Mouse (Mus musculus) frontal cortex, postnatal 14 days (tissue): Measurements from ENCODE around the gene Ccdc103.

Source experiments
- DNase-seq, 2 experiments: peaks; one replicate each; pipeline ENCODE4 v3.0.0; 2022; ENCODE audit warnings: low spot score in 2 of 2

The Ccdc103 gene

DNA sequence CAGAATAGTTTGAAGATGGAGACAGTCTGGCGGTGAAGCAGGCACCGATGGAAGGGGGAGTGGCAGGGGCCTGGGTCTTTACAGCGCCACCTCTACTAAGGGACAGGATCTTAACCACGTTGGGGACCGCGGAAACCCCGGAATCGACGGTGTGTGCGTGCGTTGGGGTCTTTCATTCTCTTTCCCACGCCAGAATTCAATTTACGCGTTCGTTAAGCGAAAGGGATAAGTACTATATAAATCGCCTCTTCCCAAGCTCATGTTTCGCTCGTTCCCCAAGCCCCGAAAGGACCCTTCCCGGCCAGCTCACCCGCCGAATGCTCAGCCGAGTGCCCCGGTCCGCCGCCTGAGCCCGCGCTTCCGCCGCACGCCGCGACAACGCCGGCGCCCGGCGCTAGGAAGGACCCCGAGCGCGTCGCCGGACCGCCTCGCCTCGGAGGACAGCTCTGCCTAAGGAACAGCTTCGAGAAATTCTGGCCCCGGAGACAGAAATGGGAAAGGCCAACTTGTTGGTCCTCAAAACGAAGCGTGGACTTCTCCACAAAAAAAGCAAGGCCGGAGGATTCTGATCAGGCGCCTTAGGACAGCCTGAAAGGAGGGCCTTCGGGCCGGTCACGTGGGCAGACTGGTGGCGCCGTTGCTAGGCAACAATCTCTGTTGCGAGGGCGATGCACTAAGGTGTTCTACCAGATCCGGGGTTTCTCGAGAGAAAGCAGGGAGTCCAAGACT, at the start of gene Ccdc103, which contains the start of gene Eftud2:
Gene Ccdc103, plus strand, starts transcription at position 620 of the 729 bp plus-strand sequence.
Gene Eftud2, minus strand, starts transcription at position 401 of the 729 bp plus-strand sequence.
- peak; percentile 90 to 92 for DNase-seq

DNA sequence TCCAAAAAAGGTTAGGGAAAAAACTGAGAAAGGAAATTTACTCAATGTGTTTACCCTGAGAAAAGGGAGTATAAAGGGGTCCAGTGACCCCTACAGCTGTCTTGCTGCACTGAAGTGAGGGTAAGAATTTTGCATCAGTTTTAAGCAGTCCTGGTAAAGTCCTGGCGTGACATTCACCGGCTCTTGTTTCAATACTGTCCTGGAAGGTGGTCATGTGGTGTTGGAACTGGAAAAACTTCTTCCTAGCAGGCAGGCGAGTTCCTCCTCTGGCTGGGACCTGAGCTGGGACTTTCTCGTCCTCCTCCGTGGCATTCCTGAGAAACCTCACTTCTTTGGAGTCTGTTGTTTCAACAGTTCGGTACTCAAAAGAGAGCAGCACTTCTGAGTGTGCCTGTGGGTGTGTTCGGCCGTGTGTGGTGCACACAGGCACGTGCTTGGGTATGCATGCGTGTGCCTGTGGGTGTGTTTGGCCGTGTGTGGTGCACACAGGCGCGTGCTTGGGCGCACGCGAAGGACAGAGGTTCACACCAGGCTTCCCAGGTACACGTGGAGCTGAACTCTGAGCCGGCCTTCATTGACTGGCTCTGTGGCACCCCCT, 48.2 kb upstream of the Ccdc103 start:
- no peak for DNase-seq

DNA sequence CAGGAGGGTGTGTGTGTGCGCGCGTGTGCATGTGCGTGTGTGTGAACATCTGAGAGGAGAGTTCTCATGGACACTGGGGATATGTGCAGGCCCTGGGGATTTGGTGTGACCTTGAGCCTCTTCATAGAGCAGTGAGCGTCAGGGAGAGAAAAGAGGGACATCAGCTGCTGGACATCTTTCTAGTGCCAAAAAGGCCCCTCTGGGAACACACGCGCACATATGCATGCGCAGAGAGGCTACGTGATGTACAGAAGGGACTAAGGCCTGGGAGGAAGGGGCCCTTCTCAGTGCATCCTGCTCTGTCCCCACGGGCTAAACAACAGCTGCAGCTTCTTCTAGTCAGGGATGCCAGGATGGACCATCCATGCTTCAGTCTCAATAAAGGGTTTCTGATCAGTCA, 46.8 kb upstream of the Ccdc103 start:
- no peak for DNase-seq

DNA sequence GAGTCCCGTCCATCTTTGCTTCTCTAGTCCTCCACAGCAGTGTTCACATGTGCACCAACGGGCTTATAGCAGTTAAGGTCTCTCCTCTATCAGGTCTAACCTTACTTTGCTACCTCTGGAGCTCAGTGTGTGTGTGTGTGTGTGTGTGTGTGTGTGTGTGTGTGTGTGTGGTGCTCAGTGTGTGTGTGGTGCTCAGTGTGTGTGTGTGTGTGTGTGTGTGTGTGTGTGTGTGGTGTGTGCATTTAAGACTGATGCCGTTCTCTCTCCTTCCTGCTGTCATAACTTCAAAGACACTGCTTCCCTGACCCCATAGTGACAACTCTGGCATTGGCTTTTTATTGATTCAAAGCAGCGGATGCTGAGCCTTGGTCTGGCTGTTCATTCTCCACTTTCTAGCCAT, 45.5 kb upstream of the Ccdc103 start, which contains the start of gene Higd1b:
Gene Higd1b, plus strand, starts transcription at position 301 of the 400 bp plus-strand sequence.
- DNase-seq: no peak

DNA sequence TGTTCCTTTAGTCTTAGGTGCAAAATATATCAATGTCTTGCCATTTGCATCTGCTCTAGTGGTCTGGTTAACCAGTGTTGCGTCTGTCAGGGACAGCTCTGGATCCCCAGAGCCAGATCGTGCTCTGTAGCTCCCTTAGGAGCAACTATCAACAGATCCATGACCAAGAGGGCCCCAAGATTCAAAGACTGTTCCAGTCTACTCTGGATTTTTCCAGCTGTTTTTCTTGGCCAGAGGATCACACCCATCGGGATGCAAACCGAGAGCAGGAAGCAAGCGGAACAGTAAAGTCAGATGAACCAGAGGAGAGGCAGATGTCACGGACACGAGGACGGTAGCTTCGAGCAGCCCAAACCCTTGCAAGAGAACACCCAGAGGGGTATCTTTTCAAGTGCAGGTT, 44.9 kb upstream of the Ccdc103 start:
- no peak for DNase-seq

DNA sequence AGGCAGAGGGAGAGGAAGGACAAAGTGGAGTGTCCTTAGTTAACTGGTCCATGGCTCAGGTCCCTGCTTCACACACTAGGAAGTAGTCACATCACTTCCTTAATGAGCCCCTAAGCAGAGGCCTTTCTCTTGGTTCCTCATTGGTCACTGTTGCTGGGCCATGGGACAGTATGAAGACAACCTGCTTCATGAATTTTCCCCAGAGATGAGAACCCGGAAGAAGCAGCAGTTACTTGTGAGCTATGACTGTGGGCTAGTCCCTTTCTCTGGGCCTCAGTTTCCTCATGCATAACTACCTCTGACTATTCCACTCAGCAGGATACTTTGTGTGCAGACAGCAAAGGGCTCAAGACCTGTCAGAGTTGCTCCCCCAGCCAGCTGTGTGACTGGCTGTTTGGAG, 43.6 kb upstream of the Ccdc103 start:
- DNase-seq: no peak

DNA sequence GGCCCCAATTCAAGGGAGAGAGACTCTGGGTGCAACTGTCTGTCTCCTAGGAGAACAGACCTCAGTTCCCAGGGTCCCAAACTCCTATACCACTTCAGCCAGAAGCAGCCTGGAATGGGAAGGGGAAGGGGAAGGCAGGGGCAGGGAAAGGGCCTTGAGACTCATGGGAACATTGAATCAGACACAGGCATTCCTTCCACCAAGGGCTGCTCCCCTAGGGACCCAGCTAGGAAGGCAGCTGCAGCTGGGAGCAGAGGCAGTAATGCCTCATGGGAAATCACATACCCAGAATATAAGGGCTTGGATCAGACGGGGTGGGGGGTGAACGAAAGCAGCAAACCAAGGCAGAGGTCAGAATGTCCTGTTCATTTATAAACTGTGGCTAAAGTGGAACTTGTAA, 42.9 kb upstream of the Ccdc103 start:
- no peak for DNase-seq

DNA sequence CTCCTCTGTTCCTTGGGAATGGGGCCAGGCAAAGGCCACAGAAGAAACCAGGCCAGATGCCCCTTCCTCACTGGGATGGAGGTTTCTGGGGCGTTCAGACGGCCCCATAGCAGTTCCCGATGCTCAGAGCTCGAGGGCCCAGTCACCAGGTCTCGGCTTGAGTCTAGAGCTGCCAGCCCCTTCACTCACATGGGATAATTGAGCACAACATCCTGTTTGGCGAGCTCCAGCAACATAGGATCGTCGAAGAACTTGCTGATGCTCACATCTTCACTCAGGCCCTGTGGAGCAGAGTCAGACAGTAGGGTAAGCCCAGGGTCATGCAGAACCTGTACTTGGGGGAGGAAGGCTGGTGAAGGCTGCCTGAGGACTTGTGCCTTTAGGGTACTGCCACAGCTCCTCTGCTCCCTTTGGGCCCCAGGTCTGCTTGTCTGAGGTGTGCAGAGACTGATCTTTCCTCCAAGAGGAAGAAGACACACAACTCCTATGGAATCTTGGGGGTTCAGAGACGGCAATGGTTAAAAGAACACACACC, 42.3 kb upstream of the Ccdc103 start:
- DNase-seq: no peak

DNA sequence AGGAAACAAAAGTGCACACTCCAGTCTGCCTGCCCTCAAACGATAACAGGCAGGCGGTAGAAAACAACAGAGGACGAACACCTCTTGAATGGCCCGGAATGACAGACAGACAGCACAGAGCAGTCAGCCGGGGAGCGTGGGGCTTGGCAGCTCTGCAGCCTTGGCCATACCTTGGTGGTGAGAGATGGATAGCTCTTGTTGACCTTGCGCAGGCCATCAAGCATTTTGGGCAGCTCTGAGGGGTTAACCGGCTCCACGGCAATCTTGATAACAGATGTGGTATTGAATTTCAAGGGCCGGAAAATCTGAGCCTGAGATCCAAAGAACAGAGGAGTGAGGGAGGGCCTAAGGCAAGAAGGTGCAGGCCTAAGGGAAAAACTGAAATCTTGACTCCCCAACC, 35.1 kb upstream of the Ccdc103 start:
- no peak for DNase-seq

DNA sequence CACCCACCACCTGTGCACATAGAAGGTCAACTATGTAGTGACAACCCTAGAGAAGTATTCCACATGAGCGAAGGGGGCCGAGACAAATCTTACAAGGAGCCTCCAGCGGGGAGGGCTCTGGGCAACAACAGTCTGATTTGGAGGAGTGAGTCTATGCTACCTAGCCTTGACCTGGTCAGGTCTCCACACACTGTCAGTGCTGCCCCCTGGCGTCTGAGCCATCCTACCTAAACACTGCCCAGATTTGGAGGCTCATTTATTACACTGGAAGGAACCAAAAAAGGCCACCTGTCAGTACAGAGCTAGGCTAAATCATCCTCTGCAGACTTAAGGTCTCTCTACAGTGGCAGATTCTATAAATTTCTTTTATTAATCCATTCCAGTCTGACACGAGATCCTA, 29.1 kb upstream of the Ccdc103 start:
- DNase-seq: no peak

DNA sequence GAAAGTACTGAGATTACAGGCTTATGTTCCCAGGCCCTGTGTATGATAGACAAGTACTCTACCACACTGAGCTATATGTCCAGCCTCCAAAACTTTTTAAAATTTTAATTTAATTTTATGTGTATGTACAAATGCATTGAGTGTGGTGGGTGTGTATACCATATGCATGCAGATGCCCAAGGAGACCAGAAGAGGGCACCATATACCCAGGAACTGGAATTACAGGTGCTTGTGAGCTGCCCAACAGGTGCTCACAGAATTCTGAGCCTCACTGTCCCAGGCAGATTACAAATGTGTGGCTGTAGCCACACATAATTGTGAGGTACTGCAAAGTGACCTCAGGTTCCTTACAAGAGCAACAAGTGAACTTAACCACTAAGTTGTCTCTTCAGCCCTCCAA, 27.2 kb upstream of the Ccdc103 start:
- DNase-seq: no peak

DNA sequence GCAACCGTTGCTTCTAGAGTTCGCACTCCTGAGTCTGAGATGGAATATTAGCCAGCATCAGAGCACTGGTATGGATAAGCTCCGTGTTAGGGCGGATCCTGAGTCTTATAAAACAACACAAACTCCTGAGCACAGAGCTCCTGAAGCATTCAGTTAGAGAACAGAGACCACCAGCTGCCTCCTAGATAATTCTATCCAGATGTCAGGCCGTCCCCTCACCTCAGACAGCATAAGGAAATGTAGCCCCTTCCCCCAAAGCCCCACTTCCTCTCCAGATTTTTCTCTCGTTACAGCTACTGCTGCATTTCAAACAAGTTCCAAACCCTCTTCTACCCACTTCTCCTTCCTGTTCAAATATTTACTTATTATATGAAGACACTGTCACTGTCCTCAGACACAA, 25.1 kb upstream of the Ccdc103 start:
- DNase-seq: no peak

DNA sequence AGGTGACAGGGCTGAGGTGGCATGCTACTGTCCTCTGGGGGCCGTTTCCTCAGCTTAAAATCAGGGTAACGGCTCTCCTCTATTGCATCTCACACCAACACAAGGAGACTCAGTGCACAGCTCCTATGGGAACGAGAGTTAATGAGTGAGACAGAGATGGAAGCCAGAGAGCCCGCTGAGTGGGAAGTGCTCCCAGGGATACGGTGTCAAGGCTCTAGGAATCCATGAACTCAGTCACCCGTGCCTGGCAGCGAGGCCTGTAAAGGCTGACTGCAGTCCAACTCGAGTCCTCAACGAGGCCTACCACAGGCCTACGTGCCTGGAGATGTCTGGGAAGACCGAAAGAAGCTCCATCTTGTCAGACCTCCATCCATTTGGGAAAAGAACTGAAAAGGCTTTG, 22.1 kb upstream of the Ccdc103 start:
- DNase-seq: no peak

DNA sequence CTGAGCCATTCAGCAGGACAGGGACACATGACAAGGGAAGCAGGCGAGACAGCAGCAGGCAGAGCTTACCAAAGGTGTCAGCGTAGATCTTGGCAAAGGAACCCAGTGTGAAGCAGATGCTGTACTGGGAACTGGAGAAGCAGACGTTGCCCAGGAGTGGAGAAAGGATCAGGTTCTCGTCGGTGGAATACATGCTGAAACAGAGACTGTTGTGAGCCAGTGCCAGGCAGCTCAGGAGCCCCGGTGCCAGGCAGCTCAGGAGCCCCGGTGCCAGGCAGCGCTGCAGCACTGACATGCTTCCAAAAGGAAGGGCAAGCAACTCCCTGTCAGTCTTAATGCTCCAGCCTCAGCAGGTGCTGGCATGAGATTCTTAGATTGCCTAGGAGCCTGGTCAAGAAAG, 21.1 kb upstream of the Ccdc103 start:
- no peak for DNase-seq

DNA sequence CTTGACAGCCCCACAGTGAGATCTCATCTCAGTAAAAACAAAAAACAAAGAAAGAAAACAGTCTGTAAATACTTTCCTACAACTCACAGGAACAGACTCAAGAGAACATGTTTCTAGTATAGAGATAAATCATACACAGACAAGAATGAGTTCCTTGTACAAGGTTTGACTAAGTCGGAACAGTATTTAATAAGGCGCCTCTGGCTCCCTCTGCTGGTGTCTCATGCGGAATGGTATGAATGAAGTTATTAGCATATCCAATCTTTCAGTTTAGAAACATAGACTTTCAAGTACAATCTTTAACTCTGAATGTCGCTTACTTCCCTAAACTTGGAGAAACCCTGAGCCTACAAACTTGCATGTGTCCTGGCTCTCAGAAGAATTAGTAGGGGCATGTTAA, 16.7 kb upstream of the Ccdc103 start:
- peak in 1 of 2 experiments; percentile 64 for DNase-seq

DNA sequence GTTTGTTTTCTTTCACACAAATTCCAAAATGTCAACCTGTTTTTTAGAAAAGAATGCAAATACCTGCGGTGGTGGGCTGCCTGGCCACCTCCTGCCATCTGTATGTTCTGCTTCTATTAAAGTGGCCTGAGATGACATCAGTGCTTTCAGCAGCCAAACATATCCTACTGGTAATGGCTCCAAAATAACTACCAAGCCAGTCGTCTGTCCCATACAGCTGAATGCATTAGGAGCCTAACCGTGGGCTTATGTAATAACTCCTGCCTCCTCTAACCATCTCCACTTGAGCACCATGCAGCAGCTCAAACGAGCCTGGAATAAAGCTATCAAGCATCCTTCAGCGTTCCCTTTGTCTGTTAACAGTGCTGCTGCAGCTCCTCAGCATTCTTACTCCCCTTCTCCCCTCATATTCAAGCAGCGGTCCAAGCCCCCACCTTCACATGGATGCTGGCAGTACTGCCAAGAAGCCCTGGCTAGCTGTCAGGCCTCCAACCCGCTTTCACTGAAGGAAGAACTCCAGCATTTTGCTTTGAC, 6.1 kb upstream of the Ccdc103 start:
- DNase-seq: peak in 1 of 2 experiments; percentile 46

DNA sequence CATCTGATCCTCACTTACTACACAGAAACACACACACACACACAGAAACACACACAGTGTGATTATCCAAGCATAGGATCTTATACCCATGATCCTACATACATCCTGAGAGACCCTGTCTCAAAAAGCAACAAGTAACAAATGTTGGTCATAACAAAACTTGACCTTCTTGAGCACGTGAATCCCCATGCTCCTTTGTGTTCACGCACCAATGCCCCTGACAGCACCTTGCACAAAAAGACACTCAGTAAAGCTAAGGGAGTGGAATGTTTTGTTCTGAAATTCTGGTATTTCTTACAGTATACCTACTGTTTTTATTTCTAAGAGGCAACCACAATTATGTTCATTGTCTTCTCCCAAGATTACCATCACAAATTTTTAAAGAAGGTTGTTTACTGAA, 1.4 kb upstream of the Ccdc103 start:
- no peak for DNase-seq

DNA sequence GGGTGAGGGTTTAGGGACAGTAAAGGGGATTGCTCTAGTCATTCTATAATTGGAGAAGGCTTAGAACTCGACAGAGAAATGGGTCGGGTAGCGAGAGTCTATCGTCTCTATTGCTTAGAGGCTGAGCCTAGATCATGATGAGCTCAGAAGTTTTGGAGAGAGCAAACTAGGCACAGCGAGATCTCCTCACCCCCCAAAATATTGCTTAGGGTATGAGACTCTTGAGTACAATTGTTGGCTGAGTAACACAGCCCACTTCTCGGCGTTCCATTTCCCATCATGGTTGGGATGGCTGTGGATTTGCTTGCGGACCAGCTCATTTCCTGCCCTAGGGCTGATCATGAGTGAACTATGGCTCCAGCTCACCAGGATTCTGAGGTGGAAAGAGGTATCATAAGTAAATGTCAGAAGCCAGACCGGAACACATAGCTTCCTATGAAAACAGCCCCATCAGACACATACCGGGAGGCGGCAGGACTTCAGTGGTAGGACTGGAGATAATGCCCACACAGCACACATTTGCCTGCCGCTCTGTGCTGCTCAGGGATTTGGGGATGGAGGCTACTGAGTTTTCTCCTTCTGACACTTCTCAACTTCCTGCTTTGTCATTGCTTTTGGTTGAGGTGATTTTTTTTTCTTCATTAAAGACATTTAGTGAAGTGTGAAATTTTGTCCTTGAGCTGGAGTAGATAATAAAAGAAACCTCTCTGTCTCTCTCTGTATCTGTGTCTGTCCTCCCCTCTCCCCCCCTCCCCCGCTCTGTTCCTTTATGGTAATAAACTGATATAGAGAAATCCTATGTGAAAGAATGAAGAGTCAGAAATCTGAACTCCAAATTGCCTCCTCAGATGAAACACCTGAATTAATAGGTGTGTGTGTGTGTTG, 552 bp downstream of the Ccdc103 start:
- no peak for DNase-seq

DNA sequence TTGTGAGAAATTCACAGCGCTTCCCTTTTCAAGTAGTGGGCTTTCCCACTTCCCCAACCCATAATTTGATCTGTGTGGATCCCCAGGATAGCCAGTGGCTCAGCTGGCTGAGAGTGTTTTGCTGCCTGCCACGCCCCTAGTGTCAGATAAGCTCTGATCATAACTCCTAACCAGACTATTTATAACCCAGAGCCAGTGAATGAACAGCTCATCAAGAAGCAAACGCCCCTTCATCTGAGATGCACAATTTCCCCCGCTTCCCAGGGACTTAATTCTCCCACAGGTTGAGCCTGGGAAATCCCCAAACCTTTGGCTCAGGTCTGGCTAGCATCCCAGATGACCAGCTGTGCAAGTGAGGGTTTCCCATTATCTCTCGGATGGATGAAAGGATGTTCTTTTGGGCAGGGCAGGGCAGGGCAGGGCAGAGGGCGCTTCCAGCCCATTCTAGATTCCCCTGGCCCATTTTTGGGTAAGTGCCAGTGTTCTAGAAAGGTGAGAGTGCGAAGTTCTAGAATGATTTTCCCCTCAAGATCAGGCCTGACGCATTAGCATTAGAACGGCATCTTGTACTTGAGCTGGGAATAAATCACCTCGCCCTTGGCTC, 3.7 kb downstream of the Ccdc103 start, which contains the start of gene Fam187a:
Gene Fam187a, plus strand, starts transcription at position 554 of the 604 bp plus-strand sequence.
- no peak for DNase-seq

DNA sequence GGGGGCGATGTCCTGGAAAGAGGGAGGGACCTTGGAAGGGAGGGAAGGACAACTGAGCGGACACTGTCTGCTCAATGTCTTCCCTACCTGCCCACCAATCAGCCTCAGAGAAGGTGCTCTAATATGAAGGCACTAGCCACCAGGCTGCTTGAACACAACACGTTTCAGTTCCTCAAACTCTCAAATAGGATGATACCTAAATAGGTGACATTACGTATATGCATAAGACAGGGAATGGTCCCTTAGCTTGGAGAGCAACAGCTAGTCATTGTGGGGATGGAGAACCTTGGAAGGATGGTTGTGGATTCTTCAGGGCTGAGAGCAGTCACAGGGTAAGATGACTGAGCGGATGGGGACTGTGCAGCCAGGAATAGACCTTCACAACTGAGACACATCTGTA, 6.4 kb downstream of the Ccdc103 start:
- no peak for DNase-seq

DNA sequence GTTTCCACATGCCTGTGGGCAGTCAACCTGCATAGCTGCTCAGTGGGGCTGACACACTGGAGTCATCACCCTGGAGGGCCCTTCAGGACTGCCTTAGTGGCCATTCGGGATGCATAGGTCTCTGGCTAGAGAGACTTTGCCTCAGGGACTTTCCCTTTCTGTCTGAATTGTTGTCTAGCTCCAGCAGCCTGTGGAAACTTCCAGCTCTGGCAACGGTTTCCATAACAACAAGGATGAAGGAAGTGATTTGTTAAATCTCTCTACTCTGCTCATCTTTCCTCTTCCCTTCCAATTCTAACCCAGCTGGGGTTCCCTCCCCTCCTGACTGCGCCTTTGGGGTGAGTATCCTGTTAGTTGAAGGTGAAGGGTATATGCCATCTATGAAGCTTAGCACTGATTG, 7.1 kb downstream of the Ccdc103 start:
- peak in 1 of 2 experiments; percentile 35 for DNase-seq
